In the genomic region with DNA sequence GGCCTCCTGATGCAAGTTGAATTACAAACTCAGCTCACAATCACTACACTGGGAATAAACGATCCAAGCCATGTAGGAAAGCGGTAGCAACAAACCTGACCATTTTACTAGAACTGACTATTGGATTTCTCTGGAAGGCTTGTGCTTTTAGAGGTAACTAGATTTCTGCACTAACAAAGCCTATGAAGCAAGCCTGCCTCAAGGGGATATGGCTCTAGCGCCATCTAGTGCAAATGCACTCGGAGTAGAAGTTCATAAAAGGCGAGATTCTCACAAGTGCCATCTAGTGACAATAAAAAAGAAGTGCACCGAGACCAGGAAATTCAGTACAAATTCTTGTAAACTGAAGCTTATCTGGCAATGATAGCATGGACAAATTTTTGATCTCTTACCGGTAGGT, we compare ENCODE assay signal across 8 mouse cellular contexts.
DNase-seq lines count a peak whose midpoint lies in the region; ATAC-seq and TF ChIP-seq lines count a peak whose summit lies in the region.

No protein-coding gene starts in this region.

- peak; percentile 95 for TF ChIP-seq CTCF in stomach, postnatal 0 days (IDR thresholded peaks at IDR 0.05; ENCODE audit: low read depth)

- DNase-seq in kidney, adult 11 months = peak; percentile 63
- DNase-seq in cerebellum, adult 18-20 months = peak; percentile 72 to 77
- DNase-seq in forelimb bud, embryonic 11.5 days (ENCODE audit: low read depth, low spot score) = peak; percentile 76
- peak; percentile 63 to 68 for DNase-seq in left cerebral cortex, adult 18-20 months (ENCODE audit: low spot score in 2 of 2)
- DNase-seq in stomach, postnatal 0 days (ENCODE audit: low spot score) = peak; percentile 57

- no peak overlapping the region for H3K9ac ChIP-seq in kidney, embryonic 14.5 days (ENCODE audit: low read depth, low read length)
- H3K9ac ChIP-seq in hindbrain, embryonic 16.5 days (ENCODE audit: low read depth, low read length) = no peak overlapping the region
- H3K9ac ChIP-seq in midbrain, embryonic 13.5 days (replicated peaks) = no peak overlapping the region
- H3K9ac ChIP-seq in stomach, postnatal 0 days (ENCODE audit: low read length) = no peak overlapping the region

- no peak for ATAC-seq in kidney, embryonic 14.5 days (ENCODE audit: low FRiP score, low TSS enrichment)
- peak; percentile 79 for ATAC-seq in hindbrain, embryonic 16.5 days
- 0 out of 2 replicates have a peak, but pooled peaks have one; percentile 83 for ATAC-seq in midbrain, embryonic 13.5 days
- no peak for ATAC-seq in stomach, postnatal 0 days (ENCODE audit: low FRiP score, low TSS enrichment)

- no peak for TF ChIP-seq EP300 in stomach, postnatal 0 days (optimal IDR thresholded peaks at IDR 0.05)

- H3K36me3 ChIP-seq in kidney, embryonic 14.5 days (ENCODE audit: control insufficient read depth, insufficient read depth, low read length) = no peaks in the 10 kb centered on the region
- H3K36me3 ChIP-seq in hindbrain, embryonic 16.5 days (ENCODE audit: control insufficient read depth, insufficient read depth, low read length) = no peaks in the 10 kb centered on the region
- no peaks in the 10 kb centered on the region for H3K36me3 ChIP-seq in midbrain, embryonic 13.5 days
- H3K36me3 ChIP-seq in stomach, postnatal 0 days (ENCODE audit: control insufficient read depth, insufficient read depth, low read length) = no peaks in the 10 kb centered on the region

- H3K27me3 ChIP-seq in kidney, embryonic 14.5 days (ENCODE audit: control insufficient read depth, insufficient read depth, low read length) = no peaks in the 10 kb centered on the region
- H3K27me3 ChIP-seq in hindbrain, embryonic 16.5 days (replicated peaks; ENCODE audit: control insufficient read depth, insufficient read depth, low read length) = no peaks in the 10 kb centered on the region
- H3K27me3 ChIP-seq in midbrain, embryonic 13.5 days = no peaks in the 10 kb centered on the region
- H3K27me3 ChIP-seq in stomach, postnatal 0 days (ENCODE audit: control insufficient read depth, insufficient read depth, low read length) = no peaks in the 10 kb centered on the region

- no peak overlapping the region for H3K27ac ChIP-seq in kidney, embryonic 14.5 days (ENCODE audit: low read depth, low read length)
- H3K27ac ChIP-seq in hindbrain, embryonic 16.5 days (ENCODE audit: low read depth, low read length) = no peak overlapping the region
- H3K27ac ChIP-seq in midbrain, embryonic 13.5 days = no peak overlapping the region
- H3K27ac ChIP-seq in stomach, postnatal 0 days (replicated peaks) = no peak overlapping the region

- no peak overlapping the region for H3K4me3 ChIP-seq in kidney, embryonic 14.5 days (ENCODE audit: low read length)
- no peak overlapping the region for H3K4me3 ChIP-seq in hindbrain, embryonic 16.5 days (ENCODE audit: low read length)
- no peak overlapping the region for H3K4me3 ChIP-seq in midbrain, embryonic 13.5 days (replicated peaks)
- H3K4me3 ChIP-seq in stomach, postnatal 0 days (ENCODE audit: low read depth, low read length) = no peak overlapping the region

- WGBS in kidney, embryonic 14.5 days = 23% methylated on average over 7 of the region's 7 CpGs
- 26% methylated on average over 7 of the region's 7 CpGs for WGBS in hindbrain, embryonic 16.5 days
- 27% methylated on average over 7 of the region's 7 CpGs for WGBS in midbrain, embryonic 13.5 days
- WGBS in stomach, postnatal 0 days = 14% methylated on average over 7 of the region's 7 CpGs

- no peaks in the 10 kb centered on the region for H3K4me1 ChIP-seq in kidney, embryonic 14.5 days (ENCODE audit: control insufficient read depth, insufficient read depth, low read length)
- no peaks in the 10 kb centered on the region for H3K4me1 ChIP-seq in hindbrain, embryonic 16.5 days (ENCODE audit: control insufficient read depth, insufficient read depth, low read depth, low read length)
- H3K4me1 ChIP-seq in midbrain, embryonic 13.5 days (replicated peaks) = no peaks in the 10 kb centered on the region
- H3K4me1 ChIP-seq in stomach, postnatal 0 days (replicated peaks; ENCODE audit: control insufficient read depth, insufficient read depth) = no peaks in the 10 kb centered on the region

- H3K4me2 ChIP-seq in kidney, embryonic 14.5 days (replicated peaks; ENCODE audit: low read depth, low read length) = no peak overlapping the region
- H3K4me2 ChIP-seq in hindbrain, embryonic 16.5 days (ENCODE audit: low read length) = no peak overlapping the region
- no peak overlapping the region for H3K4me2 ChIP-seq in midbrain, embryonic 13.5 days (replicated peaks)
- H3K4me2 ChIP-seq in stomach, postnatal 0 days (replicated peaks; ENCODE audit: low read depth) = no peak overlapping the region

- H3K9me3 ChIP-seq in kidney, embryonic 14.5 days (ENCODE audit: control insufficient read depth, low read length) = no peaks in the 10 kb centered on the region
- H3K9me3 ChIP-seq in hindbrain, embryonic 16.5 days (ENCODE audit: control insufficient read depth, low read length) = no peaks in the 10 kb centered on the region
- no peaks in the 10 kb centered on the region for H3K9me3 ChIP-seq in midbrain, embryonic 13.5 days
- no peaks in the 10 kb centered on the region for H3K9me3 ChIP-seq in stomach, postnatal 0 days (ENCODE audit: control insufficient read depth, low read length)

Comparison
In these comparisons a context has a peak if more than half of its experiments do, and no peak if none do; other contexts are left out.
1. ATAC-seq: peak in hindbrain, embryonic 16.5 days (single experiment) and midbrain, embryonic 13.5 days (single experiment); none in kidney, embryonic 14.5 days (single experiment) and stomach, postnatal 0 days (single experiment).
2. Peak in every context shown above with its lines, with median percentiles within 50 percentile points of each other: DNase-seq.